Mouse (Mus musculus): Measurements from ENCODE around the gene Sema4d. TPM values are rescaled to one million over a fixed set of nuclear protein-coding genes. Genes with fewer than 3 reads are reported as not detected.

The Sema4d gene
- polyA plus RNA-seq, 1 experiment from 2014 or later = 5.4 TPM

DNA sequence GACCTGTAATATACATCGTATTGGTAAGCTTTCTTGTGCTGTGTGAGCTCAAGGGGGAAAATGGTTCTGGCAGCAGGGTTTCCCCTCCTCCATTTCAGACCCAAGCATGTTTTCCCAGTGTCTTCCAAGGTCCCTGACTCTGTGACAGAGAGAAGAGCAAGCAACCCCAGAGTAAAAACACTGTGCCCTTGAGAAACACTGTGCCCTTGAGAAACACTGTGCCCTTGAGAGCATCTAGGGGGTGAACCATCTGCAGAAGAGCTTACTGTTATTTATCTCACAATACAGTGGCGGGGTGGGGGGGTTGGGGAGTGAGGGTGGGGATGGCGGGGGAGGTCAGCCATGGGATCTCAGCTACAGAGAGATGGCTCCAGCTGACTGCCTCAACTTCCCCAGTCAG lies 74.3 kb downstream of the Sema4d start:
- peaks cover 7% of the 10 kb centered on the region; the same call in 1 of the 2 replicates for H3K36me3 ChIP-seq
- H3K9ac ChIP-seq (replicated peaks) = no peak overlapping the region
- no peaks in the 10 kb centered on the region for H3K9me3 ChIP-seq
- 81% methylated on average over 3 of the region's 3 CpGs for WGBS
- H3K27ac ChIP-seq = no peak overlapping the region
- no peaks in the 10 kb centered on the region for H3K4me1 ChIP-seq (replicated peaks)
- ATAC-seq (ENCODE audit: insufficient number of reproducible peaks, insufficient read depth, low FRiP score, low TSS enrichment, low read depth) = no peak
- no peaks in the 10 kb centered on the region for H3K27me3 ChIP-seq
- H3K4me2 ChIP-seq = no peak overlapping the region
- no peak overlapping the region for H3K4me3 ChIP-seq (replicated peaks)

DNA sequence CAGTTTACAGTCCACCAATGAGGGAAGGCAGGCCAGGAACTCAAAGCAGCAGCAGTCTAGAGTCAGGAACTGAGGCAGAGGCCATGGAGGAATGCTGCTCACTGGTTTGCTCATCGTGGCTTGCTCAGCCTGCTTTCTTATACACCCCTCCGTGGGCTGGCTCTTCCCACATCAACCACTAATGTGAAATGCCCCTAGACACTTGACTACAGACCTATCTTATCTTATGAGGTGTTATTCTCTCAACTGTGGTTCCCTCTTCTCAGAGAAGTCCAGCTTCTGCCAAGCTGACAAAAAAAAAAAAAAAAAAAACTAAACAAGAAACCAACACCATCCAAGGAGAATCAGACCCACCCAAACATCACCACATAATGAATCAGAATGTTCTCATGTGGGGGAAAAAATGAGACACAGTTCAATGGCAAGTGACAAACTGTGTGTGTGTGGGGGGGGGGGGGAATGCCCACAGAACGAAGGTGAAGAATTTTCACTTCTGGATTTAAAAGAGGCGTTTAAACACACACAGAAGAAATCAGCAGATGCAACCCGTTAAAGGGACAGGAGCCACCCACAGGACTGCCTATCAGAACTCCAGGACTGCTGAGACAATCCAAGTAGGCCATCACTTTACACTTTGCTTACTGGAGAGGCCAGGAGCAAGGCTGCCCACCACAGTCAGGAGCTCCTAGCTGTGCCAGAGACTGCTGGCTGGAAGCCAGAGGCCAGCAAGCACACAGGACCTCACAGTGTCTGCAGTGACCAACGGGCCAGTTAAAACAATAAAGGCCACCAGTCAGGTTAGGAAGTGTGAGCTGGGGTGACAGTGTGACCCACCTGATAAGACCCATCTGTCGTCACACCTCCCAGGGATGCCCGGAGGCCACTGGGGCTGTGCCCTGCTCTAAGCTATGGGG lies 76.9 kb downstream of the Sema4d start:
- no peak for ATAC-seq (ENCODE audit: insufficient number of reproducible peaks, insufficient read depth, low FRiP score, low TSS enrichment, low read depth)
- Histone ChIP-seq H3K27ac (no peak overlapping the region), H3K27me3 (no peaks in the 10 kb centered on the region), H3K9me3 (no peaks in the 10 kb centered on the region), H3K4me2 (no peak overlapping the region), H3K4me3 (replicated peaks) (no peak overlapping the region), H3K9ac (replicated peaks) (no peak overlapping the region), H3K4me1 (replicated peaks) (no peaks in the 10 kb centered on the region), H3K36me3 (peaks cover 13% of the 10 kb centered on the region; the same call in 1 of the 2 replicates)
- 64% methylated on average over 8 of the region's 8 CpGs for WGBS

- peaks cover 12% of the 10 kb centered on the region; the same call in 1 of the 2 replicates for H3K36me3 ChIP-seq
- H3K27me3 ChIP-seq = no peaks in the 10 kb centered on the region
- H3K9me3 ChIP-seq = no peaks in the 10 kb centered on the region
- H3K9ac ChIP-seq (replicated peaks) = no peak overlapping the region
- 85% methylated on average over 8 of the region's 8 CpGs for WGBS
- H3K27ac ChIP-seq = no peak overlapping the region
- H3K4me3 ChIP-seq (replicated peaks) = no peak overlapping the region
- no peak overlapping the region for H3K4me2 ChIP-seq
- H3K4me1 ChIP-seq (replicated peaks) = no peaks in the 10 kb centered on the region
- ATAC-seq (ENCODE audit: insufficient number of reproducible peaks, insufficient read depth, low FRiP score, low TSS enrichment, low read depth) = no peak
These were observed 81.5 kb downstream of the Sema4d start for GRCm38 (mm10) chr13:51712022-51712421.

DNA sequence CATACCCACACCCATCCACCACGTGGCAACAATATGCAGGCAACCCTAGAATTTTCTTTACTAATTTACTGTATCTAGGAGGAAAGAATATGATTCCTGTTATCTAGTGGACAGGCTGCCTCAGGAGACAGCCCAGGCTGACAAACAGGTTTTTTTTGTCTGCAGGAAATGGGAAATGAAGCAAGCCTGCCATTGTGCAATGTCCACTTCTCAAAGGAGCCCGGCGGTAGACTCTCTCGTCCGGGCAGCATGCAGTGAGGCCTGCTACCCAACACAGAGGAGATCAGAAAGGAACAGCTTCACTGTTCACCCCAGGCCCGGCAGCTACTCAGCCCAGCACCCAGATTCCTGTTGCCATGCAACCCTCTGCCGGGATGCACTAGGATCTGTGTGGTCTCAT lies 82.8 kb downstream of the Sema4d start:
- H3K36me3 ChIP-seq = peaks cover 12% of the 10 kb centered on the region; the same call in 1 of the 2 replicates
- no peak overlapping the region for H3K4me2 ChIP-seq
- ATAC-seq (ENCODE audit: insufficient number of reproducible peaks, insufficient read depth, low FRiP score, low TSS enrichment, low read depth) = no peak
- no peak overlapping the region for H3K4me3 ChIP-seq (replicated peaks)
- no peak overlapping the region for H3K9ac ChIP-seq (replicated peaks)
- no peaks in the 10 kb centered on the region for H3K27me3 ChIP-seq
- H3K27ac ChIP-seq = no peak overlapping the region
- H3K9me3 ChIP-seq = no peaks in the 10 kb centered on the region
- 82% methylated on average over 7 of the region's 7 CpGs for WGBS
- H3K4me1 ChIP-seq (replicated peaks) = no peaks in the 10 kb centered on the region

DNA sequence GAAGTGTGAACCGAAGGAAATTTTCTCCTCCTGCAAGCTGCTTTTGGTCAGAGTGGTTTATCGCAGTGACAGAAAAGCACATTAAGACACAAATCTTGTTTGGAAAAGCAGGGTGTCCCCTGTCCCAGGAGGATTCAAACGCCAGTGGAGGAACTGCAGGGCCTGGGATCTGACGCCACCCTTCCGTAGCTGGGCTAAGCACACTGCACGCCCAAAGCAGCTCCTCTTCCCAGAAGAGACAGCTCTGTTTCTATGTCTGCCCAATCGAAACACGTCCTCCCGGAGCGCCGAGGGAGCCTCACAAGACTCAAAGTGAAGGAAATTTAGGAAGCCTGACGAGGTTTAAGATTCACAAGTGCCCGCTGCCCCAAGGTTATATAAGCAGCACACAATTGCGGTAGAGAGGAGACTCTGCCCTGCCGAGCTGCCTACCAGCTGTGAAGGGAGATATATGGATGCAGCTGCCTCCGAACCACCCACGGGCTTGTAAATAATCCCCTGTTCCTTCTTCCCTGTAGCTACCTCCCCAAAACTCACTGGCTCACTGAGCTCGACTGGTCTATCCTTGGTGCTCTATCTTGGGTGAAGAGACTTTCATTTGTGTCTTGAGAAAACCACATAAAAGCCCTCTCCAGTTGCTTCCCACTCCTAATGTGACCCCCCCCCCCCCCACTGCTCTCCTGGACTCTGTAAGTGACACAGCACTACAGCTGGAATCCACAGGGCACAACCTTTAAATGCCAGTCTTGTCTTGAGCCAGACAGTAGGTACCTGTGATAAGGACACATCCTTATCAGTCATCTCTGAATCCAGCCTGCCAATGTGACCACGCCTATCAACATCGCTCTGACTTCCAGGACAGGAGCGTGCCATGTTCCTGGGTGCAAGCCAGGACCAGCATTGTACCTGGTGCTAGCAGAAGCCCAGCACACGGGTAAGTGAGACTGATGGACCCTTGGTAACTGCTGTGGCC lies 87.4 kb downstream of the Sema4d start:
- ATAC-seq (ENCODE audit: insufficient number of reproducible peaks, insufficient read depth, low FRiP score, low TSS enrichment, low read depth) = no peak
- 60% methylated on average over 22 of the region's 22 CpGs for WGBS
- H3K36me3 ChIP-seq = peaks cover 7% of the 10 kb centered on the region; the same call in 1 of the 2 replicates

GRCm38 (mm10) chr13:51703893-51704292 lies 89.7 kb downstream of the Sema4d start:
- Histone ChIP-seq H3K27ac (no peak overlapping the region), H3K4me1 (replicated peaks) (no peaks in the 10 kb centered on the region), H3K36me3 (peaks cover 4% of the 10 kb centered on the region; the same call in 1 of the 2 replicates), H3K9ac (replicated peaks) (no peak overlapping the region), H3K27me3 (no peaks in the 10 kb centered on the region), H3K4me2 (no peak overlapping the region), H3K9me3 (no peaks in the 10 kb centered on the region), H3K4me3 (replicated peaks) (no peak overlapping the region)
- ATAC-seq (ENCODE audit: insufficient number of reproducible peaks, insufficient read depth, low FRiP score, low TSS enrichment, low read depth) = no peak
- WGBS = 86% methylated on average over 5 of the region's 5 CpGs

More for the DNA sequence above, 87.4 kb downstream of the Sema4d start:
- no peak overlapping the region for H3K9ac ChIP-seq (replicated peaks)
- no peak overlapping the region for H3K4me3 ChIP-seq (replicated peaks)
- no peaks in the 10 kb centered on the region for H3K4me1 ChIP-seq (replicated peaks)
- H3K27ac ChIP-seq = no peak overlapping the region
- H3K9me3 ChIP-seq = no peaks in the 10 kb centered on the region
- no peaks in the 10 kb centered on the region for H3K27me3 ChIP-seq
- no peak overlapping the region for H3K4me2 ChIP-seq

DNA sequence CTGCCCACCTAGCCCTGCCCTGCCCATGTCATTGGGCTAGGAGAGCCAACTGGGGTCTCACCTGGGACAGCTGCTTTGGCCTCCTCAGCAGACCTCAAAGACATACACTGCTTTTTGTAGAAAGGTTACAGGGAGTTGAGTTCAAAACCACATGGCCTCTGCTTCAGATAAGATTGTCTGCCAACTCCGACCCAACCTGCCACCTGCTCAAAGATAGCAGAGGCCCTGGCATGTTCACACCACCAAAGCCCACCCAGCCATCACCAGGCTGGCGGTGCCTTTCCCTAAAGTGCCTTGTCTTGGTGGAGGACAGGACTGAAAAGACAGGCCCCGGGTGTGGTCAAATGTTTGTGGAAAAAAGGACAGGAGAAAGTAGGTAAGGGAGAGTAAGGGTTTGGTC lies 95.2 kb downstream of the Sema4d start:
- Histone ChIP-seq H3K36me3 (peaks cover 4% of the 10 kb centered on the region; the same call in 1 of the 2 replicates), H3K4me1 (replicated peaks) (no peaks in the 10 kb centered on the region), H3K9me3 (no peaks in the 10 kb centered on the region), H3K9ac (replicated peaks) (no peak overlapping the region), H3K27me3 (no peaks in the 10 kb centered on the region), H3K27ac (no peak overlapping the region), H3K4me2 (no peak overlapping the region), H3K4me3 (replicated peaks) (no peak overlapping the region)
- ATAC-seq (ENCODE audit: insufficient number of reproducible peaks, insufficient read depth, low FRiP score, low TSS enrichment, low read depth) = no peak
- 80% methylated on average over 3 of the region's 3 CpGs for WGBS

DNA sequence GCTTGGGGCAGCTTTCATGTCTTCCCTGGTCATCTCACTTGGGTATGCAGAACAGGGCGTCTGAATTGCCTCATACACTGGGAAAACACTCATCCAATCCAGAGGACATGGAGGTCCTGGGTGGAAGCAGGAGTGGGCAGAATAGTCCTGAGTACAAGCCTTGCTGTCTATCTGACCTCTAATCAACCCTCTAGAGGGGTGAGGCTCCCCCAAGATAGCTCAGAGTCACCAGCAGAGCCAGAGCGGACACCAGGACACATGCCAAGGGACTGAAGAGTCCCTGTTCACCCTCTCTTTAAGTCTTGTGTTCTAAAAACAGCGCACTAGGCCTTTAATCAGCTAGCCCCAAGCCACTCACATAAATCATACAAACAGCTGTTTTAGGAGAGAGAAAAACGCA lies 95.7 kb downstream of the Sema4d start:
- Histone ChIP-seq H3K27me3 (no peaks in the 10 kb centered on the region), H3K27ac (no peak overlapping the region), H3K4me2 (no peak overlapping the region), H3K9ac (replicated peaks) (no peak overlapping the region), H3K4me1 (replicated peaks) (no peaks in the 10 kb centered on the region), H3K4me3 (replicated peaks) (no peak overlapping the region), H3K9me3 (no peaks in the 10 kb centered on the region), H3K36me3 (peaks cover 4% of the 10 kb centered on the region; the same call in 1 of the 2 replicates)
- WGBS = 48% methylated on average over 4 of the region's 4 CpGs
- no peak for ATAC-seq (ENCODE audit: insufficient number of reproducible peaks, insufficient read depth, low FRiP score, low TSS enrichment, low read depth)

- H3K4me3 ChIP-seq (replicated peaks) = no peak overlapping the region
- no peaks in the 10 kb centered on the region for H3K4me1 ChIP-seq (replicated peaks)
- H3K27ac ChIP-seq = no peak overlapping the region
- no peaks in the 10 kb centered on the region for H3K27me3 ChIP-seq
- H3K36me3 ChIP-seq = peaks cover 4% of the 10 kb centered on the region; the same call in 1 of the 2 replicates
- no peak overlapping the region for H3K4me2 ChIP-seq
- no peaks in the 10 kb centered on the region for H3K9me3 ChIP-seq
- no peak overlapping the region for H3K9ac ChIP-seq (replicated peaks)
- 78% methylated on average over 6 of the region's 6 CpGs for WGBS
- no peak for ATAC-seq (ENCODE audit: insufficient number of reproducible peaks, insufficient read depth, low FRiP score, low TSS enrichment, low read depth)
These were observed 96.1 kb downstream of the Sema4d start for GRCm38 (mm10) chr13:51697455-51697854.

- Histone ChIP-seq H3K9ac (replicated peaks) (no peak overlapping the region), H3K36me3 (peaks cover 1% of the 10 kb centered on the region; the same call in 1 of the 2 replicates), H3K4me1 (replicated peaks) (no peaks in the 10 kb centered on the region), H3K9me3 (no peaks in the 10 kb centered on the region), H3K27ac (no peak overlapping the region), H3K4me3 (replicated peaks) (no peak overlapping the region), H3K4me2 (no peak overlapping the region), H3K27me3 (no peaks in the 10 kb centered on the region)
- ATAC-seq (ENCODE audit: insufficient number of reproducible peaks, insufficient read depth, low FRiP score, low TSS enrichment, low read depth) = no peak
These were observed 97.1 kb downstream of the Sema4d start for GRCm38 (mm10) chr13:51696481-51696880.

DNA sequence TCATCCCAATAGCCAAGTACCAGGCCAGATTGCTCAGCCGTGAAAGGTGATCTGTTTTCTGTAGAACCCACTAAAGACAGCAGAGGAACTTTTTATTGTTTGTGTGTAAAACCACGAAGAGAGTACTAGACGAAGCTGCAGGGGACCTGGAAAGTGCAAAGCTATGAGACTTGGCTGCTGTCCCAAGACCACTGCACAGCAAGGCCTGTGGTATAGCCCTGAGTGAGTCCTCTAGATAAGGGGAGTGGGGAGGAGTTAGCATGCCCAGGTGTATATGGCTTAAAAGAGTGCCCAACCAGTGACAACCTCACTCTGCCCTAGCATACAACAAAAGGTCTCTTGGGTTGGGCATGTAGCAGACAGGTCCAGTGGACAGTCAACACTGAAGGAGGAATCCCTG lies 104.9 kb downstream of the Sema4d start:
- no peak overlapping the region for H3K9ac ChIP-seq (replicated peaks)
- no peaks in the 10 kb centered on the region for H3K9me3 ChIP-seq
- H3K4me3 ChIP-seq (replicated peaks) = no peak overlapping the region
- no peak overlapping the region for H3K27ac ChIP-seq
- H3K27me3 ChIP-seq = no peaks in the 10 kb centered on the region
- 61% methylated on average over 3 of the region's 3 CpGs for WGBS
- peaks cover 60% of the 10 kb centered on the region for H3K36me3 ChIP-seq
- H3K4me2 ChIP-seq = no peak overlapping the region
- H3K4me1 ChIP-seq (replicated peaks) = no peaks in the 10 kb centered on the region
- ATAC-seq (ENCODE audit: insufficient number of reproducible peaks, insufficient read depth, low FRiP score, low TSS enrichment, low read depth) = no peak

Measured in limb, embryonic 12.5 days (tissue).